Mouse (Mus musculus) c-Kit-negative CD71-positive TER-119-positive erythroid progenitor cells, embryonic 14.5 days (primary cell): ENCODE results near the gene Klhl26.
"Not testable (repeated sequence)": the region's sequence is repeated elsewhere in the genome, so short reads cannot be mapped to it uniquely, and the experiment has no call there.

Experiments used
- DNase-seq: peaks from one replicate; pipeline ENCODE4 v3.0.0-alpha.2; 2013; ENCODE audit warnings: low read depth, low spot score

The Klhl26 gene

DNA sequence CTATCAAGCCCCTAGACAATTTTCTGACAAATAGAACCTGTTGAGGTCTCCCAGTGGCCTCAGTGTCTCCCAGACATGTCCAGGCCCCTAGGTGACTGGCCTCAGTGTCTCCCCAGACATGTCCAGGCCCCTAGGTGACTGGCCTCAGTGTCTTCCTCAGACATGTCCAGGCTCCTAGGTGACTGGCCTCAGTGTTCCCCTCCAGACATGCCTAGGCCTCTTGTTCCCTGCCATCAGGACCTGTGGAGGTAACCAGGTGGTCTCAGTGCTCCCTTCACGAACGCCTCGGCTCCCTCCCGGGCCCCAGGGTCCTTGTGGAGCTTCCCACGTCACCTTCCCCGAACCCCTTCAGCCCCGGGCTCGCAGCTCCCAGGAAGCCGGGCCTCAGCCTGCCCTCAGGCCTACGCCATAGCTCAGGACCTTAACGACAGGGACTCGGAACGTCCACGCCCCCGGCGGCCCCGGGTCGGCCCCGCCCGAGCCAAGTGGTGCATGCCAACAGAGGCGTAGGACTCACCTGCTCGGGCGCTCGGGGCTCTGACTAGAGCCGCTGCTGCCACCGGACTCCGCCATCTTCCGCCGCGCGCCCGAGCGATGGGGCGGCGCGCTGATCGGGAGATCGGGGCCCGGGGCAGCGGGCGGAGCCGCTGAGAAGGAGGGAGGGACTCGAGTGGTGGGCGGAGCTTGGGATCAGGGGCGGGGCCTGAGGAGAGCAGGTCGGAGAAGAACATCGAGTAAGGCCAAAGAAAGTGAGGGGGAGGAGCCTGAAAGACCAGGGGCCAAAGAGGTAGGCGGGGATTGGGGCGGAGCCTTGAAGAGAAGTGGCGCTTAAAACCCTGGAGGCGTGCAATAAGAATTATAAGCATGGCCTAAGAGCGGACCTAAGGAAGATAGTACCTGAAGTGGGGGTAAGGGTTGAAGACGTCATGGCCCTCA, at the start of gene Klhl26:
TSS of gene Klhl26 (minus strand) at position 636 of the 936 bp plus-strand sequence.
- peak; percentile 96 for DNase-seq

DNA sequence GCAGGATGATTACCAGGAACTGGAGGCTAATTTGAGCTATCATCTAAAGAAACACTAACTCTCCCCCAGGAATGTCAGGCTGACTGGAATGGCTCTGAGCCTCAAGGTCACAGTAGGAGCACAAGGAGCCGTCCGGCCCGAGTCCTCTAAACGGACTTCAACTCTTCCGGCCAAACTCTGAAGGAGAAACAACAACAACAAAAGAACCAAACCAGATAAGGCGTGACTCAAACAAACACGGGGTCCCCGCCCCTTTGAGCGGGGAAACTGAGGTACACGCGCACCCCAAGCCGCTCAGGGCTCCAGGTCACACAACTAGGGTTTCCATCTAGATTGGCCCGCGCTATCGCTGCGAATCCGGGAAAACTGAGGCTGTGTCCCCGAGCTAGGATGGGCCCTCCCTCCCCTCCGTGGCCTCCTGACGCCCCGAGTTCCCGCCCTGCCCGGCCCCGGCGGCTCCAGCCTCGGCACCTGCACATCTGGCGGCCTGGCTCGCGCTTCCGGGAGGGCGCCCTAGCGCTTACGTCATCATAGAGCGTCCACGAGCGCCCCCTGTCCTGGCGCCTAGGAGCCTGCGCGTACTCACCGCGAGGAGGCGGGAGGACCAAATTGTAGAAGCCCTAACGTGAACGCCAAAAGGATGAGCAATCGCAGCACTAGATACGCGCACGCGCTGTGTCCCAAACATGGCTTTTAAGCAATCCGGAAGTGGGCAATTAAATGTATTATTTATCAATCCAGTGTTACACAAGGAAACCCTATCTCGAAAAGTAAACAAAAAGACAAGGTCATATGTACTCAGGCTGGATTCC, 46.0 kb upstream of the Klhl26 start:
- DNase-seq, result peak; percentile 96

DNA sequence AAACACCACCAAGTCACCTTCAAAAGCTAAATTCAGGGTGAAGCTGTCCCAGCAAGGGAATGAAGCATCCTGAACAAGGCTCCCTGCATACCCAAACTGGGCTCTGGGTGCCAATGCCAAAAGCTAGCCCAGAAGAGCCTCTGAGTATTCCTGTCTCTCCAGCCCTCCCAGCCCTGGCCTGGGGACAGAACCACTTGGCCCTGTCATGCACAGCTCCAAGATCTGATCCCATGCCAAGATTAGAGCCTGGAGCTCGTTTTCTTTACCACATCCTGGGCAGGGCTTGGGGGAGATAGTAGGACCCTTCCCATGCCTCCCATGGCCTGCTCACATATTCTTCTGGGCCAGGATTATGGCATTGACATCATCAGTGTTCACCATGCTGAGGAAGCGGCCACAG, 42.8 kb upstream of the Klhl26 start:
- no peak for DNase-seq

DNA sequence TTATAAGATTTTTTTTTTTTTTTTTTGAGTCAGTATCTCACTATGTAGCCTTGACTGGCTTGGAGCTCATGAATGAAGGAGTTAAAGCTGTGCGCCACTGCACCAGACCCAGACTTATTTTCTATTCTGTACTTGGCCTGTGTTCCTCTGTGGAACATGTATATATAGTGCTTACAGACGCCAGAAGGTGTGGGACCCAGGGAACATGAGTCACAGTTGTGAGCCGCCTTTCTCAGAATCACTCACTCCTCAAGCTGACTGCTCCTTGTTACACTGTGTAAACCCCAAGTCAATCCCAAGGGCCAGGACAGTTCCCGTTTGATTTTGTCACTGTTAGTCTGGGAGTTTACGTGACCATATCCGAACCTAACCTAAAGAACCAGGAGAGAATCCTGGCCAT, 42.3 kb upstream of the Klhl26 start:
- DNase-seq, result no peak

DNA sequence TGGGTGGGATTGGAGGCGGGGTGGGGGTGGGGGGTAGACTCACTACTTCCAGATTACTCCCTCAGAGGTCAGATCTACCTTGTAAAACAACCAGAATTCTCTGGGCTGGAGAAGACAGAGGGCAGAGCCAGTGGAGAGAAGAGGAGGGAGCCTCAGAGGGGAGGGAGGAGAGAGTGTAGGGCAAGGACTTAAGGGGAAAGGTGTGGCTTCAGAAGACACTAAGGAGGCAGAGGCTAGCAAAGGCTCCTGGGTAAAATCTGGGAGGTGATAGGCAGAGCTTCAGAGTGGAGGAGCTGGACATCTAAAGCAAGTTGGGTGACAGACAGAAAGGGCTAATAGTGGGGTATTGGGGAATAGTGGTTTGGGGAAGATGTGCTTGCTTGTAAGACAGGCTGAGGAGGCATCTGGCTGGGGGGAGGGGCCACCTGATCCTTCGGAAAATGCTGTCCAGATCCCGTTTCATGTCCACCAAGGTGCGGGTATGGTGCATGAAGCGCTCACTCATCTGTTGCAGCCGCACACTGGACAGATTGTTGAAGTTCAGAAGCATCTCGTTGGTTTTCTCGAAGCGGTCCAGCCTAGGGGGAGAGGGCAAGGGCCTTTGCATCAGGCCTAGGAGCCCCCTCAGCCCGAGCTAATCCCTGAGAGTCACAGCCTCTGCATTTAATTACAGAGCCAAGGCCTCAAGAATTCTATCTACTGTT, 41.3 kb upstream of the Klhl26 start:
- DNase-seq, result no peak

DNA sequence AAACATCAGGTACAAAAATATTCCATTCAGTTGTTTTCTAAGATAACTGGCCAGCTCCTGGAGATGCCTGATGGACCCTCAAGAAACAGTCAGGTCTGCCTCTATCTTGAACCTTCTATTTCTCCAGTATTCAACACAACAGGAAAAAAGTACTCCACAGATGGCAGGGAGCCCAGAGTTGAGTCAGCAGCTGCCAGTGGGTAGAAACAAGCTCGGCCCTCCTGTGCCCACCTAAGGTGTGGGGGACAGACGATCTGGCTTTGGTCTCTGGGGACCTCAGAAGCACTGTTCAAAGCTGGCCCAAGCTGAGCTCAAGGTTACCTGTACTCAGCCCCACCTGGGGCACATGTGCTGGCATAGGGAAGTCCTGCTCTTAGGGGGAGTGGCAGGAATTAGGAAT, 36.7 kb upstream of the Klhl26 start:
- no peak for DNase-seq

DNA sequence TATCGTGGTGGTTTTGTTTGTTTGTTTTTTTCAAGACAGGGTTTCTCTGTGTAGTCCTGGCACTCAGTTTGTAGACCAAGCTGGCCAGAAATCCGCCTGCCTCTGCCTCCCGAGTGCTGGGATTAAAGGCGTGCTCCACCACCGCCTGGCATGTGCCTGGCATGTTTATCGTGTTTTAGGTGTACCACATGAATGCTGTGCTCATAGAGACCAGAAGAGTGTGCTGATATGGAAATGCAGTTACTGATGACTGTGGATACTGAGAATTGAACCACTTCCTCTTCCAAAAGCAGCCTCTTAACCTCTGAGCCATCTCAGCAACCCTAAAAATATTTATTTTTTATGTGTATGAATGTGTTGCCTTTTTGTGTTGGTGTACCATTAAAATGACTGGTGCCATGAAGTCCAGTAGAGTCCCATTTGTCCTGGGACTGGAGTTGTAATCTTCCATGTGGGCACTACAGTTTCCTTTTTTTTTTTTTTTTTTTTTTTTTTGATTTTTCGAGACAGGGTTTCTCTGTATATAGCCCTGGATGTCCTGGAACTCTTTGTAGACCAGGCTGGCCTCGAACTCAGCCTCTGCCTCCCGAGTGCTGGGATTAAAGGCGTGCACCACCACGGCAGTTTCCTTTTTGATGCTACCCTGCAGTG, 35.6 kb upstream of the Klhl26 start:
- DNase-seq, result no peak

DNA sequence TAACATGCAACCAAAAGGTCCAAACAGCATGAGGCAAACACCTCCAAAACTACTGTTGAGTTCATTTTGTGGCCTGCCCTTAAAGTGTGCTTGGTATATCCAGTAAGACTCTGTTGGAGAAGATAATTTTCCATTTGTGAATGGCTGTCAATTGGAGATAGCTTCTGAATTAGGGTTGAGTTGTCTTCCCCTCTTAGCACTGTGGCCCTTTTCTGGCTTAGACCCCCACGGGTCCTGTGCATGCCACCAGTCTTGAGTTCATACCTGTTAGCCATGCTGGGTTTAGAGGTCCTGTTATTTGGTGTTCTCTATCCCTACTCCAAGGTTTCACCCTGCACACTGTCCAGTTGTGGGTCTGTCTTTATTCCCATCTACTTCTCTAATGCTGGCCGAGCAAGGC, 35.0 kb upstream of the Klhl26 start:
- DNase-seq, result no peak

DNA sequence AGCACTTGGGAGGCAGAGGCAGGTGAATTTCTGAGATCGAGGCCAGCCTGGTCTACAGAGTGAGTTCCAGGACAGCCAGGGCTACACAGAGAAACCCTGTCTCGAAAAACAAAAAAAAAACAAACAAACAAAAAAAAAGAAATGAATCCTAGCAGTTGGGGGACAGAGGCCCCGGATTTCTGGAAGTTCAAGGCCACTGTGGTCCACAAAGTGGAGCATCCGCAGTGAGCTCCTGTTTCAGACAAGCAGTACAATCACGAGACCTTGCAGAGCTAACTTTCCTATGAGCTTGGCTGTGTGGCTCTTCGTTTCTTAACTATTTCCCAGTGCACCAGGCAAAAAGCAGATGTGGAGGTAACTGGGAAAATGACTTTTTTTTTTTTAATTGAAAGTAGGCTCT, 34.4 kb upstream of the Klhl26 start:
- DNase-seq, result not testable (repeated sequence)

DNA sequence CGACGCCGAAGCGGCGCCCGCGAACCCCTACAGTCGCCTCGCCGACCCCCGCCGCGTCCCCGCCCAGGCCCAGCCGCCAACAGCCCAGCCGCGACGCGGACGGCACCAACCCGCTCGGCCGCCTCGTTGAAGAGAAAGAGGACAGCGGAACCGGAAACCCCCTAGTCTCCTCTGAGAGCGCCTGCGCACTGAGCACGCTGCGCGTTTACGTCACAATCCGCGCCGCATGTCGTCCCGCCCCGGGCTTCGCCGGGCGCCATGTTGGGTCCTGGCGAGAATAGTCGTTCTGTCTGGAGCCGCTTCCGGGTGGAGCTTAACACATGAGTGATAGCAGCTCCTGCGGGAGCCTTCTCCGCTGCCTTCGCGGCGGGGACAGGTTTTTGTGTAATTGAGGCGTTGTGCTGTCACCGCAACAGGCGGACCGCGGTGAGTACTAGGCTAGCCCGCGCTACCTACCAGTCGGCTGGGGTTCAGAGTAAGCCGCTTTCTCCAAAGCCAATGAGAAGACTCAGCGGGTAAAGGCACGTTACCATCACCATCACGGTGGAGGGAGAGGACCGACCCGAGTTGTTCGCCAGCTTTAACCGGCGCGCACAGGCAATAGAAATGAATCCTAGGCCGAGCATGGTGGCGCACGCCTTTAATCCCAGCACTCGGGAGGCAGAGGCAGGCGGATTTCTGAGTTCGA, 33.6 kb upstream of the Klhl26 start, which contains the start of gene Uba52:
TSS of gene Uba52 (minus strand) at position 574 of the 688 bp plus-strand sequence.
- peak; percentile 94 for DNase-seq

DNA sequence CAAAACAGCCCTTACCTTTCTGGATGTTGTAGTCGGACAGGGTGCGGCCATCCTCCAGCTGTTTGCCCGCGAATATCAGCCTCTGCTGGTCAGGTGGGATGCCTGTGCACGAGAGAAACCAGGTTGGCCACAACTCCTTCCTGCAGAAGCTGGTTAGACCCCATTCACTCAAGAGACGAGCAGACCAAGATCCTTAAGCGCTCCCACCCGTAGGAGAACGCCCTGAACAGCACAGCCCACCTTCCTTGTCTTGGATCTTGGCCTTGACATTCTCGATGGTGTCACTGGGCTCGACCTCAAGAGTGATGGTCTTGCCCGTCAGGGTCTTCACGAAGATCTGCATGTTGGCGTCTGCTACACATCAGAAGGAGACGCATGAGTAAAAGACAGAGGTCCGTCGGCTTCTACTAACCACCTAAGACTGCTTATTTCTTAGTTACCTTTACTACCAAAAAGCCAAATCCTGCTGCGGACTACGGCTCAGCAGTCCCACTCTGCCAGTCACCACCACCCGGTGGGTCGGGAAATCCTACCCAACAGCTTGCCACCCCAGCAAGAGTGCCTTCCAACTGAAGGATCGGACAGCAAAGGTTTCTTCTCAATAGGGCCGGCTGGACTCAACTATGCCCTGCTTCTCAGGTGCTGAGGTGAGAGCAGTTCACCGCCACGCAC, 32.6 kb upstream of the Klhl26 start:
- no peak for DNase-seq

DNA sequence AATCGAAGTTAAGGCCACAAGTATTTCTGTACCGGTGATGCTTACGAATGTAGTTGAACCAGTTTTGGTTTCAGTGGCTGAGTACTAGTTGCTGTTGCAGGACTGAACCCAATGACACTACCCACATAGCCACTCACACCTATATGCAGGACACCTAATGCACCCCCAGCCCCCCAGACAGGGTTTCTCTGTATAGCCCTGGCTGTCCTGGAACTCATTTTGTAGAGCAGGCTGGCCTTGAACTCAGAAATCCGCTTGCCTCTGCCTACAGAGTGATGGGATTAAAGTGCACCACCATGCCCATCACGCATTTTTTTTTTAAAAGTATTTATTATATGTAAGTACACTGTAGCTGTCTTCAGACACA, 30.2 kb upstream of the Klhl26 start:
- no peak for DNase-seq

DNA sequence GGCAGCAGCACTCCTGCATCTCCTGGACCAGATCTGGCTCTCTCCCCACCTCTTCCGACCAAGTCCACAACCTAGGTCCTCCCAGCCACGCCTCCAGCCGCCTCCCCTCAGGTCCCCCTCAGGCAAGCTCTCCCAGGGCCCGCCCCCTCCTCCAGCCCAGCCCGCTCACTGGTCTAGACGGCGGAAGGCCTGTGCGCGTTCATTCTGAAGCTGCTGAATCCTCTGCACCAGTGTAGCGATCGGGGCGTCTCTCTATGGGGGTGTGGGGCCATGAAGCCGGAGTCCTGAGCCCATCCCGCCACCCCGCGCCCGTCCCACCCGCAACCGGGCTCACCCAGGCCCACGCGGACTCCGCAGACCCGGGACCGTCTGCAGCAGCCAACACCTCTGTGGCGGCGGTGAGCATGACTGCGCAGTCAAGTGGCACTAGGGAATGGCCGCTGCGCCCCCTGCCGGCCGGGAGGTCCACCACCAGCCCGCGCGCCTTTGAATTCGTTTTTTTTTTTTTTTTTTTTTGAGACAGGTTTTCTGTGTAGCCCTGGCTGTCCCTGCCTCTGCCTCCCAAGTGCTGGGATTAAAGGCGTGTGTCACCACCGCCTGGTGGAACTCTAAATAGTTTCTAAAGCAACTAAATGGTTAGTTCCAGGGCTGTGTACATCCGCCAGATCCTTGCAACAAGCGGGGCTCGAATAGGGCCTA, 29.7 kb upstream of the Klhl26 start, which contains the start of gene Rex1bd:
TSS of gene Rex1bd (minus strand) at position 425 of the 699 bp plus-strand sequence.
- DNase-seq, result peak; percentile 87

DNA sequence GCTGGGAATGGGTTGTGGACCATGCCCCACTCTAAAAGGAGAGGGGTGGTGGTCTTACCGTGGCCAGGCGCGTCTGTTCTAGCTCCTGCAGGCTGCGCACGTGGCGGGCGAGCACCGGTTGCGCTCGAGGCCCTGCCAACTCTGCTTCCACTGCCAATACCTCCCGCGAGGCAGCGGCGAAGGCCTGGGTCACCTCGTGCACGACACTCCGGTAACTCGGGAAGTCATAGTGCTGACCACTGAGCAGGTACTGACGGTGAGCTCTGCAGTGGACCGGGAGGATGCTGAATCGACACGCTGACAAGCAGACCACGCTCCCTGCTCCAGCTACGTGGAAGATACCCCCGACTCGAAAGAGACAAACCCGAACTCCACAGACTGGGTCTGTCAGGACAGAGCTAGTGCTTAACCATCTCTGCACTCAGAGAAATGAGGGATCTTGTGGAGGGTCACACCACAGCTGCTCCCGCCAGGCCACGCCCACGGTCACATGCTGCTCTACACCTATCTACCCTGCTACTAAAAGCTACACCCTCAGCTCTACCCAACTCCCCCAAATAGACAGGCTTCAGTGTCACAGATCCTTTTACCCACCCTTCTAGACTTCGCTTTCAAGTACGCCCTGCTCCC, 29.0 kb upstream of the Klhl26 start:
- no peak for DNase-seq

DNA sequence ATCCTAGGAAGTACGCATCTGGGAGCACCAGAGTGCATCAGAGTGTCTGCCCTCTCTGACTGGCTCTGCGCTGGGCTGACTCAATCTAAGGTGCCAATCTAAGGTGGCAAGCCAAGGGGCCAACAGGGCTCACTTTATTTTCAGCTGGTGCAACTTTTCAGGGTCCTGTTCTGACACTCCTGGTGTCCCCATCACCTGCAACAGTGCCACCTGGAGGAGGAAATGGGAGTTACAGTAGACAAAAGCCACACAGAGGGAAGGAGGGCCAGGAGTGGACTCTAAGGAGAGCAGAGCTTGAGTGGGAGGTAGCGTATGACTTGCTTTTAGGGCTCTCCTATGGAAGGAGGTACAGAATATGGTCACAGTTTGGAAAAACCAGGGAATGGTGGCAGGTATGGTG, 28.1 kb upstream of the Klhl26 start:
- DNase-seq, result peak; percentile 81

DNA sequence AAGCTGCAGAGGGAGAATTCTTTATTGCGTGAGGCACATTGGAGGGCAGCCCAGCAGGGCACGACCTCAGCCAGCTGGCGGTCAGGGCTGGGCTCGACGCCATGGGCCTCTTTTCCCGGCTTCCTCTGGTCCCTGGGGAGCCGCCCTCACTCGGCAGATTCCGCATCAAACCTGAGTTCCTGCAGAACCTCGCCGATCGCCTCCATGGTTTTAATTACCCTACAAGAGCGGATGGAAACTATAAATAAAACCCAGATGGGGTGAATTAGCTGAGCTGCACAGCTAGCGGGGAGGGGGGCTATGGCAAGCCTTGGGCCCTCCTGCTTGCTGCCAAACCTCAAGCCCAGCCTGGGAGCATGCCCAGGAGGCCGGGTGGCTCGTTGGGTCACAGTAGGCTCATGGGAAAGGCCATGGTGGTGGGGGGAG, 27.5 kb upstream of the Klhl26 start:
- no peak for DNase-seq

DNA sequence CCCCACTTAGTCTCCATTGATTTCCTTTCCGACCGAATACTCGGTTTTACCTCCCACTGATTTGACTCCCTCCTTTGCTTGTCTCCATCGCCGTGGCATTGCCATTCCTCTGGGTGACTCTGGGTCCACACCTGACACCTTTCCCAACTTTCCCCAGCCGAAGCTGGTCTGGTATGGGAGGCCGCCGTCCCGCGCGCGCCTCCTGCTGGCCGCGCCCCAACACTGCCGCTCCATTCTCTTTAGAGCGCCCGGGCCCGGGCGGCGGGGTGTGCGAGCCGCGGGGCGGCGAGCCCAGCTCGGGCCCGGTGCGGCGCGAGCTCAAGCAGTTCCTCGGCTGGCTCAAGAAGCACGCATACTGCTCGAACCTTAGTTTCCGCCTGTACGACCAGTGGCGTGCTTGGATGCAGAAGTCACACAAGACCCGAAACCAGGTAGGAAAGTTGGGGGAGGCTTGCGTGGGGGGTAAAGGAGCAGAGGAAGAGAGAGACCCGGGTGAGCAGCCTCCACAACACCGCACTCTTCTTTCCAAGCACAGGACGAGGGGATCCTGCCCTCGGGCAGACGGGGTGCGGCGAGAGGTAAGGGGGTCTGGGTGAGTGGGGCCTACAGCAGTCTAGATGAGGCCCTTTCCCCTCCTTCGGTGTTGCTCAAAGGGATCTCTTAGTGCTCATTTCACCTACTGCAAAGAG, 26.4 kb upstream of the Klhl26 start:
- DNase-seq, result peak; percentile 68

DNA sequence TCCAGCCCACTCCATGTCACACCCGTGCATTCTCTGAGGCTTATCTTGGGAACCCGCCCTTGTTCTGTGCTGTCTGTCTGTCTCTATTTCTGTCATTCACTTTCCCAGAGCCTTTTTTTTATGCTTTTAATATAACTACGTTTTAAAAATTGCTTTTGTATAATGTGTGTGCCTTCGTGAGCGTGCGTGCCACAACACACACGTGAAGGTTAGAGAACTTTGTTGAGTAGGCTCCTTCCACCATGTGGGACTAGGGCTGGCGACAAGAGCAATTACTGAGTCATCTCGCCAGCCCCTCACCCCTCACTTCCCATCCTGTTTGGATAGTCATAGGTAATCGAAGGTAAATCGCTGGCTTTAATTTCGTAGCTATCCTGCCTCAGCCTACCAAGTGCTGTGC, 25.8 kb upstream of the Klhl26 start:
- DNase-seq, result no peak
